In genomic region chr2:101159276-101159675, GRCm38 (mm10) we compare ENCODE assay signal across 10 mouse cellular contexts.
DNase-seq lines count a peak whose midpoint lies in the region; ATAC-seq lines count a peak whose summit lies in the region.
"Had no signal": no experiment of that assay in that cellular context is flagged by ENCODE, and none has a peak within 500 bp of the region (broad histone marks: within the 10 kb centered on the region; RNA-seq: fewer than 3 reads in every experiment).

No protein-coding gene starts in this region.

- H3K9ac ChIP-seq in midbrain, embryonic 11.5 days (ENCODE audit: low read length) = no peak overlapping the region
- H3K9ac ChIP-seq in midbrain, embryonic 15.5 days = no peak overlapping the region
- no peak overlapping the region for H3K9ac ChIP-seq in forebrain, embryonic 11.5 days (ENCODE audit: low read length)
- H3K9ac ChIP-seq: heart, embryonic 15.5 days; midbrain, embryonic 12.5 days had no signal

- no peaks in the 10 kb centered on the region for H3K27me3 ChIP-seq in midbrain, embryonic 11.5 days (ENCODE audit: control insufficient read depth, insufficient read depth, low read length)
- H3K27me3 ChIP-seq in midbrain, embryonic 15.5 days (replicated peaks) = no peaks in the 10 kb centered on the region
- no peaks in the 10 kb centered on the region for H3K27me3 ChIP-seq in forebrain, embryonic 11.5 days (ENCODE audit: control insufficient read depth, insufficient read depth, low read length)
- H3K27me3 ChIP-seq: heart, embryonic 15.5 days; midbrain, embryonic 12.5 days had no signal

- no peak; the same call in 1 of the 2 replicates for ATAC-seq in midbrain, embryonic 11.5 days (ENCODE audit: low FRiP score)
- ATAC-seq in midbrain, embryonic 15.5 days (replicated peaks) = no peak
- no peak for ATAC-seq in forebrain, embryonic 11.5 days (replicated peaks; ENCODE audit: low FRiP score)

- H3K9me3 ChIP-seq in midbrain, embryonic 11.5 days (ENCODE audit: control insufficient read depth, low read length) = no peaks in the 10 kb centered on the region
- H3K9me3 ChIP-seq in midbrain, embryonic 15.5 days = no peaks in the 10 kb centered on the region
- no peaks in the 10 kb centered on the region for H3K9me3 ChIP-seq in forebrain, embryonic 11.5 days (ENCODE audit: control insufficient read depth, low read length)
- H3K9me3 ChIP-seq: heart, embryonic 15.5 days; midbrain, embryonic 12.5 days had no signal

- peaks cover 8% of the 10 kb centered on the region for H3K4me1 ChIP-seq in midbrain, embryonic 11.5 days (ENCODE audit: control insufficient read depth, insufficient read depth, low read length)
- peaks cover 9% of the 10 kb centered on the region; the same call in 1 of the 2 replicates for H3K4me1 ChIP-seq in midbrain, embryonic 15.5 days
- no peaks in the 10 kb centered on the region for H3K4me1 ChIP-seq in forebrain, embryonic 11.5 days (replicated peaks; ENCODE audit: control insufficient read depth, insufficient read depth, low read length)
- H3K4me1 ChIP-seq: heart, embryonic 15.5 days had no signal

- H3K4me3 ChIP-seq in midbrain, embryonic 11.5 days (ENCODE audit: low read depth, low read length) = no peak overlapping the region
- H3K4me3 ChIP-seq in midbrain, embryonic 15.5 days = no peak overlapping the region
- H3K4me3 ChIP-seq in forebrain, embryonic 11.5 days (ENCODE audit: low read depth, low read length) = no peak overlapping the region
- H3K4me3 ChIP-seq: heart, embryonic 15.5 days; midbrain, embryonic 12.5 days had no signal

- WGBS in midbrain, embryonic 11.5 days = 33% methylated on average over 4 of the region's 4 CpGs
- 31% methylated on average over 4 of the region's 4 CpGs for WGBS in midbrain, embryonic 15.5 days
- WGBS in forebrain, embryonic 11.5 days = 35% methylated on average over 4 of the region's 4 CpGs

- H3K4me2 ChIP-seq in midbrain, embryonic 11.5 days = no peak overlapping the region
- no peak overlapping the region for H3K4me2 ChIP-seq in midbrain, embryonic 15.5 days
- no peak overlapping the region for H3K4me2 ChIP-seq in forebrain, embryonic 11.5 days (ENCODE audit: low read depth, low read length, severe bottlenecking)
- H3K4me2 ChIP-seq: heart, embryonic 15.5 days; midbrain, embryonic 12.5 days had no signal

- no peak overlapping the region for H3K27ac ChIP-seq in midbrain, embryonic 11.5 days (ENCODE audit: low read depth, low read length)
- H3K27ac ChIP-seq in midbrain, embryonic 15.5 days = no peak overlapping the region
- no peak overlapping the region for H3K27ac ChIP-seq in forebrain, embryonic 11.5 days (ENCODE audit: low read depth, low read length)
- H3K27ac ChIP-seq: heart, embryonic 15.5 days; midbrain, embryonic 12.5 days had no signal

- H3K36me3 ChIP-seq in midbrain, embryonic 11.5 days (ENCODE audit: control insufficient read depth, insufficient read depth, low read length) = no peaks in the 10 kb centered on the region
- no peaks in the 10 kb centered on the region for H3K36me3 ChIP-seq in midbrain, embryonic 15.5 days (replicated peaks)
- no peaks in the 10 kb centered on the region for H3K36me3 ChIP-seq in forebrain, embryonic 11.5 days (ENCODE audit: control insufficient read depth, insufficient read depth, low read length)
- H3K36me3 ChIP-seq: heart, embryonic 15.5 days; midbrain, embryonic 12.5 days had no signal

- peak; percentile 2 to 34 for DNase-seq in heart, adult 18-20 months
- no peak for DNase-seq in heart, adult 11 months
- peak; percentile 90 for DNase-seq in midbrain, embryonic 11.5 days (ENCODE audit: low spot score, missing footprints)
- DNase-seq in adipocyte (ENCODE audit: low spot score) = peak; percentile 61
- peak; percentile 22 for DNase-seq in layer of hippocampus, adult 9-11 months
- no peak for DNase-seq in natural killer cell, adult 2 months (ENCODE audit: low spot score in 2 of 2)
- no peak for DNase-seq in forebrain, embryonic 11.5 days (ENCODE audit: low spot score)

Comparison
In these comparisons a context has a peak if more than half of its experiments do, and no peak if none do; other contexts are left out.
1. DNase-seq: peak in heart, adult 18-20 months (2 of 2), midbrain, embryonic 11.5 days (single experiment), adipocyte (single experiment) and layer of hippocampus, adult 9-11 months (single experiment); none in heart, adult 11 months (single experiment), natural killer cell, adult 2 months (0 of 2) and forebrain, embryonic 11.5 days (single experiment).